Mouse (Mus musculus): Measurements from ENCODE around the gene Cubn. TPM values are rescaled to one million over a fixed set of nuclear protein-coding genes. Genes with fewer than 3 reads are reported as not detected.

The Cubn gene
- not detected for total RNA-seq (2023)

DNA sequence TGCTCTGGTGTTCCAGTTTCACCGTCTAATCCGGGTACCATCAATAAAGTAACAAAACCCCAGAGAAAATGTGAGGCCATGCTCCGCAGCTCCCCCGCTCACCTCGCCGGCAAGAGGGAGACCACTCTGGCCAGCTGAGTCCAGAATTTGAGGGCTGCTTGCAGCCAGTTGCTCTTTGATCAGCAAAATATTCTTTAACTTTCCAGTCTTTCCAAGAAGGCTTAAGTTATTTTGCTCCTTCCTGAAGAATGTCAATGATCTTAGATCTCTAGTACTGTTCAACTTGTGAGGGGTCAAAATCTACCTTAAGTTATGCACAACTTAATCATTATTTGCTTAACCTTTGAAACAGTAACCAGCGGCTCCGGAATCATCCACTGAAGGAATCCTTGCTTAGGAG lies at the start of gene Cubn:
Gene Cubn, minus strand, starts transcription at position 80 of the 400 bp plus-strand sequence.

DNA sequence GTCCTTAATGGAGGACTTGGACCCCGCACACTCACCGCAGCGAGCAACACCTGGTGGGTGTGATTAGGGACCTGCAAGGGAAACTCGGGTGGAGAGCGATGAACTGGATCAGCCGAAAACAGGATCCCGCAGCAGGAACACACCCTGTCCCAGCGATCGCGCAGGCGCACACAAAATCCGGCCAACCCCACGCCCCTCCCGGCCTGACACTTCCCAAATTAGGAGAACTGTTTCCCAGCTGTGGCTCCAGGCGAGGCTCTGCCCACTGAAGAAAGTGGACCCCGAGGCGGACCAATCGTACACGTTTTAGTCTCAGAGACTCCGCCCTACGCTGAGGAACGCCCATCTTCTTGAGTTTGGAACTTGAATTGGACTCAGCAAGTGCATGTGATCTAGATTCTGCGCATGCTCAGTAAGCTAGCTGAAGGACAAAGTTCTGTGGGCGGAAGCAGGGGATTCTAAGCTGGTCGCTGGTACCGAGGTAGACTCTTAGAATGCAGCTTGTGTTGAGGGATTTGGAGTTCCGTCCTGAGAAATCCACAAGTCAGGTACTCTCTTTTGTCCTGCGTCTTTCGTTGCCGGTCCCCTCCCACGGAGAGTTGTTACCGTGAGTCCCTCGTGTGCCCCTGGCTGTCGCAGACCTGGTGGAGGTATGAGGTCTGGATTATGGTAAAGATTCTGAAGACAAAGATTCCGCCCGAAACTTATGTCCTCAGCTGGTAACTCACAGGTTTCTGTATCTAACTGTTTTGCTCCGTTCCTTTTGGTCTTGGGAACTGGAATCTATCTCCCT lies 220.3 kb downstream of the Cubn start, which contains the start of gene Rsu1:
Gene Rsu1, minus strand, starts transcription at position 251 of the 793 bp plus-strand sequence.

Other genes starting within 250 kb of the Cubn start
- gene Rsu1, start 220.4 kb downstream of the Cubn start, total RNA-seq (2023): 57.7 TPM
- 6.1 TPM for gene Trdmt1, start 52.9 kb upstream of the Cubn start, total RNA-seq (2023)
- gene Vim, start 82.1 kb upstream of the Cubn start, total RNA-seq (2023): 308 TPM

Measured in CD4-positive naive resting alpha-beta T cell, adult 76 days (primary cell).